Mouse (Mus musculus): ENCODE measurements at regions not wholly inside any gene's neighbourhood (a gene's known extent, or its start where the extent isn't known, plus 50 kb on each side); places are given as distances from the start of the nearest gene placed in this dataset.

DNA sequence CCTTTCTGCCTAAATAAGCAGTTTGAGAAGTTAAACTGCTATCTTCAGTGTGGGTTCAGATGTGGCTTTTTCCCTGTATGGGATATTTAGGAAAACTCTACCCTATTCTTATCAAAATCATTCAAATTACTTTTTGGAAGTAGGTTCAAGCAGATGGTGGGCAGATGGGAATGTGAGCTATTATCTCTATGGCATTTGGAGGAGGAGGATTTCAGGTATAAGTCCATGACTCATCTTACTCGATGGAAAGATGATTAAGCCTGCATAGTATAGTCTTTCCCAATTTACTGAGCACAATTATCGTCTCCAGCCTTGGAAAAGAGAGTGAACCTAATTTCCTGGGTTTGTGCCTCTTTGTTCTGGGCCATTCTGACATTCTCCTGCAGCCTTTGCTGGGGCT is 1413.2 kb downstream of the D3Ertd751e start:
- H3K27me3 ChIP-seq (ENCODE audit: control insufficient read depth in 1 of 2, insufficient read depth in 2 of 2, low read length in 2 of 2) = no peaks in the 10 kb centered on the region
- no peak for DNase-seq (ENCODE audit: low read depth, low spot score)
- no peaks in the 10 kb centered on the region for H3K36me3 ChIP-seq (ENCODE audit: control insufficient read depth in 1 of 2, insufficient read depth in 2 of 2, low read length in 2 of 2)
- H3K9ac ChIP-seq (ENCODE audit: control insufficient read depth, low read depth, low read length, poor library complexity, severe bottlenecking) = no peak overlapping the region
- H3K4me3 ChIP-seq (ENCODE audit: control insufficient read depth in 1 of 2, insufficient read depth in 1 of 2, low read depth in 2 of 2, low read length in 2 of 2) = no peak overlapping the region
- H3K79me2 ChIP-seq (ENCODE audit: control insufficient read depth, insufficient read depth, low read length, poor library complexity) = no peaks in the 10 kb centered on the region
- H3K9me3 ChIP-seq (replicated peaks; ENCODE audit: insufficient read depth, low read length) = no peaks in the 10 kb centered on the region
- no peak overlapping the region for H3K27ac ChIP-seq (ENCODE audit: control insufficient read depth, low read depth, low read length)
- no peaks in the 10 kb centered on the region for H3K4me1 ChIP-seq (ENCODE audit: control insufficient read depth in 1 of 2, insufficient read depth in 2 of 2, low read length in 2 of 2)
- TF ChIP-seq NRF1 (IDR thresholded peaks at IDR 0.05; ENCODE audit: insufficient read depth, low read depth, low read length, poor library complexity, severe bottlenecking) = no peak
- TF ChIP-seq CHD2 (IDR thresholded peaks at IDR 0.05; ENCODE audit: low read length) = no peak
- TF ChIP-seq ZMIZ1 (IDR thresholded peaks at IDR 0.05; ENCODE audit: low read depth, low read length) = no peak
- TF ChIP-seq GATA1 (IDR thresholded peaks at IDR 0.05; ENCODE audit: low read depth, low read length) = no peak
- TF ChIP-seq USF1 (IDR thresholded peaks at IDR 0.05; ENCODE audit: low read depth, low read length) = no peak
- no peak for TF ChIP-seq MYC (IDR thresholded peaks at IDR 0.05; ENCODE audit: low read depth, low read length)
- no peak for TF ChIP-seq CTCF (IDR thresholded peaks at IDR 0.05 in 2 of 3, conservative IDR thresholded peaks at IDR 0.05 in 1 of 3; ENCODE audit: control insufficient read depth in 1 of 3, insufficient read depth in 1 of 3, low read depth in 2 of 3, low read length in 3 of 3, poor library complexity in 1 of 3, severe bottlenecking in 1 of 3)
- no peak for TF ChIP-seq KAT2A (conservative IDR thresholded peaks at IDR 0.05; ENCODE audit: low read depth, low read length)
- no peak for TF ChIP-seq CHD1 (IDR thresholded peaks at IDR 0.05; ENCODE audit: low read depth, low read length)
- no peak for TF ChIP-seq RAD21 (IDR thresholded peaks at IDR 0.05; ENCODE audit: low read depth, low read length)
- TF ChIP-seq POLR2AphosphoS2 (IDR thresholded peaks at IDR 0.05; ENCODE audit: low read length) = no peak
- TF ChIP-seq TCF12 (IDR thresholded peaks at IDR 0.05; ENCODE audit: low read depth, low read length) = no peak
- TF ChIP-seq SMC3 (IDR thresholded peaks at IDR 0.05; ENCODE audit: low read depth, low read length) = no peak
- no peak for TF ChIP-seq ZKSCAN1 (IDR thresholded peaks at IDR 0.05; ENCODE audit: low read depth, low read length)
- no peak for TF ChIP-seq TAL1 (IDR thresholded peaks at IDR 0.05; ENCODE audit: low read length)
- no peak for TF ChIP-seq USF2 (IDR thresholded peaks at IDR 0.05; ENCODE audit: borderline replicate concordance in 1 of 2, insufficient read depth in 1 of 2, low read depth in 1 of 2, low read length in 2 of 2)
- TF ChIP-seq MEF2A (IDR thresholded peaks at IDR 0.05; ENCODE audit: extremely low read depth, insufficient replicate concordance, low read depth, low read length, poor library complexity, severe bottlenecking) = no peak
- no peak for TF ChIP-seq GABPA (IDR thresholded peaks at IDR 0.05; ENCODE audit: low read depth, low read length)
- no peak for TF ChIP-seq MAZ (IDR thresholded peaks at IDR 0.05; ENCODE audit: low read depth, low read length)
- no peak for TF ChIP-seq EP300 (IDR thresholded peaks at IDR 0.05; ENCODE audit: low read depth in 1 of 2, low read length in 2 of 2)

GRCm38 (mm10) chr3:43160530-43160929 is 1418.1 kb downstream of the D3Ertd751e start:
- no peaks in the 10 kb centered on the region for H3K79me2 ChIP-seq (ENCODE audit: control insufficient read depth, insufficient read depth, low read length, poor library complexity)
- TF ChIP-seq EP300 (IDR thresholded peaks at IDR 0.05; ENCODE audit: low read depth in 1 of 2, low read length in 2 of 2) (no peak), POLR2AphosphoS5 (IDR thresholded peaks at IDR 0.05; ENCODE audit: borderline replicate concordance, low read depth, low read length) (no peak)
- no peaks in the 10 kb centered on the region for H3K4me1 ChIP-seq (ENCODE audit: control insufficient read depth in 1 of 2, insufficient read depth in 2 of 2, low read length in 2 of 2)
- H3K9ac ChIP-seq (ENCODE audit: control insufficient read depth, low read depth, low read length, poor library complexity, severe bottlenecking) = no peak overlapping the region
- no peak overlapping the region for H3K4me3 ChIP-seq (ENCODE audit: control insufficient read depth in 1 of 2, insufficient read depth in 1 of 2, low read depth in 2 of 2, low read length in 2 of 2)
- no peak for DNase-seq (ENCODE audit: low read depth, low spot score)
- H3K9me3 ChIP-seq (replicated peaks; ENCODE audit: insufficient read depth, low read length) = no peaks in the 10 kb centered on the region
- no peak overlapping the region for H3K27ac ChIP-seq (ENCODE audit: control insufficient read depth, low read depth, low read length)
- H3K36me3 ChIP-seq (ENCODE audit: control insufficient read depth in 1 of 2, insufficient read depth in 2 of 2, low read length in 2 of 2) = no peaks in the 10 kb centered on the region
- H3K27me3 ChIP-seq (ENCODE audit: control insufficient read depth in 1 of 2, insufficient read depth in 2 of 2, low read length in 2 of 2) = no peaks in the 10 kb centered on the region

Data from MEL (cell line).